Mouse (Mus musculus) olfactory bulb, adult 2 months (tissue): ENCODE results near the gene Tut1. TPM values are rescaled to one million over a fixed set of nuclear protein-coding genes. Genes with fewer than 3 reads are reported as not detected.
"Not testable (repeated sequence)": the region's sequence is repeated elsewhere in the genome, so short reads cannot be mapped to it uniquely, and the experiment has no call there.

Source experiments
- H3K27ac ChIP-seq: fragments of 200-500 bp; 2 replicates; pipeline ENCODE4 v1.5.1; 2012; ENCODE audit warnings: low read depth, low read length; ENCODE audit not compliant: insufficient read depth
- H3K4me1 ChIP-seq: fragments of 200-500 bp; 2 replicates; pipeline ENCODE4 v1.6.1; 2012; ENCODE audit warnings: low read length; ENCODE audit not compliant: control insufficient read depth, insufficient read depth
- H3K4me3 ChIP-seq: fragments of 200-500 bp; 2 replicates; pipeline ENCODE4 v1.5.1; 2012; ENCODE audit warnings: mild to moderate bottlenecking, low read depth, low read length, moderate library complexity; ENCODE audit not compliant: insufficient read depth
- CTCF ChIP-seq: fragments of 200-500 bp; IDR thresholded peaks from 2 replicates; pipeline ENCODE4 v1.5.1; 2012; ENCODE audit warnings: low read depth, mild to moderate bottlenecking, low read length, moderate library complexity; ENCODE audit not compliant: insufficient read depth
- POLR2A ChIP-seq: fragments of 200-500 bp; IDR thresholded peaks from 2 replicates; pipeline ENCODE4 v1.6.1; 2012; ENCODE audit warnings: mild to moderate bottlenecking, low read depth, low read length, moderate library complexity; ENCODE audit not compliant: insufficient read depth
- WGBS: fragments of 180-500 bp; shearing (Covaris S2); methylation state at CpG from one replicate; pipeline ENCODE4 v1.1.7; 2018; 5-methylcytosine and 5-hydroxymethylcytosine counted together
- polyA plus RNA-seq: library from polyadenylated mRNA; stranded (reverse); fragments of >200 nt; gene quantifications from 2 replicates; pipeline ENCODE4 v1.2.4, GENCODE M21; 2012; ENCODE audit warnings: low replicate concordance; ENCODE audit not compliant: missing spikeins, insufficient read depth, insufficient read length

Tut1 gene
- polyA plus RNA-seq, 1 experiment = not detected

GRCm38 (mm10) chr19:8965075-8965474, 11.4 kb downstream of the Tut1 start:
- 89% methylated on average over 11 of the region's 11 CpGs for WGBS

DNA sequence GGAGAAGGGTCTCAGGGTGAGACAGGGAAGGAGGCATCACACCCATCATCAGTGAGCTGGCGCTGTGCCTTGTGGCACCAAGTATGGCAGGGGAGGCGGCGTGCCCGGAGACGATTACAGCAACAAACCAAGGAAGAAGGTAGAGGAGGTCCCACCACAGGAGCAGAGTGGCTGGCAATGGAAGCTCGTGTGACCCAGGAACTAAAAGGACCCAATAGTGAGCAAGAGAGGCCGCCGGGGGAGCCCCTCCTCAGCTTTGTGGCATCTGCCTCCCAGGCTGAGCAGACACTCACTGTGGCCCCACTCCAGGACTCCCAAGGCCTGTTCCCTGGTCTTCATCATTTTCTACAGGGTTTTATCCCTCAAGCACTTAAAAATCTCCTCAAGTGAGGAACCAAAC, 12.1 kb downstream of the Tut1 start:
- Histone ChIP-seq H3K4me3 (no peak overlapping the region), H3K27ac (no peak overlapping the region), H3K4me1 (no peaks in the 10 kb centered on the region; the same call in 1 of the 2 replicates)
- WGBS = 65% methylated on average over 8 of the region's 8 CpGs
- no peak for TF ChIP-seq CTCF
- no peak for TF ChIP-seq POLR2A

More at GRCm38 (mm10) chr19:8965075-8965474, 11.4 kb downstream of the Tut1 start:
- Histone ChIP-seq H3K4me3 (no peak overlapping the region), H3K27ac (no peak overlapping the region), H3K4me1 (no peaks in the 10 kb centered on the region; the same call in 1 of the 2 replicates)
- TF ChIP-seq POLR2A (no peak), CTCF (no peak)

GRCm38 (mm10) chr19:8966198-8966589, 12.5 kb downstream of the Tut1 start:
- TF ChIP-seq CTCF = no peak
- no peak for TF ChIP-seq POLR2A
- WGBS = 15% methylated on average over 5 of the region's 5 CpGs
- Histone ChIP-seq H3K27ac (peak overlapping the region; percentile 47; the same call in 1 of the 2 replicates), H3K4me1 (no peaks in the 10 kb centered on the region; the same call in 1 of the 2 replicates), H3K4me3 (peak overlapping the region; percentile 50)

DNA sequence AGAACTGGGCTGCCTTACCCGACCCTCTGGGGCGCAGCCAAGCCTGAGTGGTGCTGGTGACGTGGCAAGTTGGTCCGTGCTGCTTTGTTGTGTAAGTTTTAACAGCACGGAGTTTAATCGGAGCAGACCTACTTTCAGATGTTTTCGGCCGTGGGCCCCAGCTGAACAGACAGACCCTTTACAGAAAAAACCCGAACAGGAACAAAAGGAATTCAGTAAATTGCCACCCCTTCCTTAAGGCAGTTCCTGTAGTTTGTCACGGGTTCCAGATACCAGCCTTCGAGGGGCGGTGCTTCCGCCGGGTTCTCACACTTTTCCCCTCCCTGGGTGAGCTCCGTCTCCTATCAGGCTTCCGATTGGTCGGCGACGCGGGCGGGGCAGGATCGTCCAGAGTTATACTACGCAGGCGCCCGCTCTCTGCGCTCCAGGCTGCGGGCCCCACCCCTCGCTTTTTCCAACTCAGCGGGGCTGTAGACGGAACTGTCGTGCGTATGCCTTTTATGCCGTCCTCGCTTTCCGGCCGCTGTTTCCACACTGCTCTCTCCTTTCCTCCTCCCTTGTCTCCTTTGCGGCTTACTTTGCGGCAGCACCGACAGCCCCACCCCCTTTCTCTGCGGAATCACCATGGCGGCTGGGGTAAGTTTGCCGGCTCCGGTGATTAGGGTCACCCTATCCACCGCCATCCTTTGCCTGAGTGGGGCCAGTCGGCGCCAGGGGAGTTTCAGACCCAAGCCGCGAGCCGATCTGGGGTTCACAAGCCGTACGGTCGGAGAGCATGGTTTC, 13.1 kb downstream of the Tut1 start, which contains the start of gene Eef1g:
TSS of gene Eef1g (plus strand) at position 452 of the 783 bp plus-strand sequence.
- TF ChIP-seq CTCF = no peak
- TF ChIP-seq POLR2A = peak; percentile 30; the same call in 1 of the 2 replicates

DNA sequence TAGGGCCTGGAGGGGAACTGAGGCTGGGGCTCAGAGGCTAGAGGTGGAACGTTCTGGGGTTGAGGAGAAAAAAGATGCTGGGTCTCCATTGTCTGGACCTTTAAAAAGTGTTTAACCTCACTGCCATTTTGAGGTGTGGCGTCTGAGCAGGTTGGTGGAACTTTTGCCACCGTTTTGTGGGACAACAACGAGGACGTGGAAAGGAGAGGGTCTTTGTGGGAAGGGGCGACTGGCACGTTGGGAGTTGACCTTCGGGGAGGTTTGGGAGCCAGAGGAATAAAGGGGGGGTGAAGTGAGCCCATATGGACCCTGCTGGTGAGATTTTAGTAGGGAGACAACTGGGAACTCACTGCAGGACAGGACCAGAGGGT, 13.7 kb downstream of the Tut1 start:
- Histone ChIP-seq H3K4me3 (peak overlapping the region; percentile 76), H3K4me1 (no peaks in the 10 kb centered on the region; the same call in 1 of the 2 replicates), H3K27ac (peak overlapping the region; percentile 35)
- TF ChIP-seq CTCF (no peak), POLR2A (no peak)
- WGBS = under 1% methylated on average over 8 of the region's 8 CpGs

More for the DNA sequence above, 13.1 kb downstream of the Tut1 start, which contains the start of gene Eef1g:
- Histone ChIP-seq H3K4me1 (no peaks in the 10 kb centered on the region; the same call in 1 of the 2 replicates), H3K4me3 (peak within 1 kb of the TSS; percentile 76), H3K27ac (peak within 1 kb of the TSS; percentile 47)
- under 1% methylated on average over 52 of the region's 52 CpGs for WGBS

DNA sequence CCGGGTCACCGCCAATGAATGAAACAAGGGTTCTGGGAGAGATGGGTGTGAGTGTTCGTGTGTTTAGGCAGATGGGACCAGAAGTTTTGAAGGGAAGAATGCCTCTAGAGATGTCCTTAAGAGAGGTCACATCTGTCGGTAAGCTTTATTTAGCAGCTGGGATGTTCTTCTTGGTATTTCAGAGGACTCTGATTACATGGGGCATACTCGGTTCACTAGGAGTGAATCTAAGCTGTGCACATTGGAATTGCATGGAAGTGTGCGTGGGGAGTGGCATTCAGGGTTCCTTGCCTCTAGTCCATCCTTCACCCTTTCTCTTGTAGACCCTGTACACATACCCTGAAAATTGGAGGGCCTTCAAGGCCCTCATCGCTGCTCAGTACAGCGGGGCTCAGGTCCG, 14.2 kb downstream of the Tut1 start:
- TF ChIP-seq POLR2A (no peak), CTCF (no peak)
- no peaks in the 10 kb centered on the region; the same call in 1 of the 2 replicates for H3K4me1 ChIP-seq
- no peak overlapping the region for H3K27ac ChIP-seq
- H3K4me3 ChIP-seq = peak overlapping the region; percentile 76
- WGBS = 6% methylated on average over 9 of the region's 9 CpGs

- not testable (repeated sequence) for H3K27ac ChIP-seq, H3K4me1 ChIP-seq, H3K4me3 ChIP-seq
- WGBS = 89% methylated on average over 8 of the region's 8 CpGs
Measured at GRCm38 (mm10) chr19:8972491-8972890, 18.8 kb downstream of the Tut1 start.

- WGBS = 80% methylated on average over 1 of the region's 1 CpGs
- no peak overlapping the region for H3K27ac ChIP-seq
- H3K4me3 ChIP-seq = no peak overlapping the region
- TF ChIP-seq POLR2A (no peak), CTCF (no peak)
- no peaks in the 10 kb centered on the region for H3K4me1 ChIP-seq
Measured at GRCm38 (mm10) chr19:8974638-8975037, 21.0 kb downstream of the Tut1 start.

- peaks cover under 1% of the 10 kb centered on the region for H3K4me1 ChIP-seq
- 98% methylated on average over 2 of the region's 2 CpGs for WGBS
- no peak overlapping the region for H3K4me3 ChIP-seq
- no peak for TF ChIP-seq CTCF
- TF ChIP-seq POLR2A = no peak
- no peak overlapping the region for H3K27ac ChIP-seq
Measured at GRCm38 (mm10) chr19:8975491-8975890, 21.8 kb downstream of the Tut1 start.

DNA sequence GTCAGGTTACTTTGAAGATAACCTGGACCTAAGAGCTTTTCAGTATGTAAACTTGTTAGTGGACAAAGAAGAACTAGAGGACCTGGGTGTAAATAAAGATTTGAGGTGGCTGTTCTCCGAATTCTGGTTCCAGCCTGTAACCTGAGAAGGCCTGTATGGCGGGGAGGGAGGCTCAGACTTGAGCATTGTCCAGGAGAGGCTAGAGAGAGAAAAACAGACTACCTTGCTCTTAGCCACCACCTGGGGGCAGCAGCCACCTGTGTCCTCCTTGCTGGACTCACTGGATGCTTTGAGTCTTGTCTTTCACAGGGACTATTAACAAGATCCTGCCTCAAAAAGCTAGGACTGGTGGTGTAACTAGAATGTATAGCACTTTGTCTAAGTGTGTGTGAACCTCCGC, 22.9 kb downstream of the Tut1 start:
- 0 out of 2 replicates have a peak, but pooled peaks have one; percentile 32 for TF ChIP-seq CTCF
- no peak for TF ChIP-seq POLR2A
- Histone ChIP-seq H3K4me1 (peaks cover 8% of the 10 kb centered on the region), H3K4me3 (no peak overlapping the region), H3K27ac (no peak overlapping the region)
- 50% methylated on average over 3 of the region's 3 CpGs for WGBS
